Mouse (Mus musculus) intestine, embryonic 16.5 days (tissue): Measurements from ENCODE around the gene Rapgefl1. TPM values are rescaled to one million over a fixed set of nuclear protein-coding genes. Genes with fewer than 3 reads are reported as not detected.

Source experiments
- ATAC-seq: fragments of 200-750 bp; cut with Nextera tagmentation; 2 replicates; pipeline ENCODE4 v1.8.0; 2017; ENCODE audit warnings: moderate TSS enrichment, moderate library complexity
- H3K27ac ChIP-seq: fragments of 300-500 bp; sonication (generic); 2 replicates; pipeline ENCODE4 v1.5.1; 2014; ENCODE audit warnings: mild to moderate bottlenecking, low read length
- H3K27me3 ChIP-seq: fragments of 300-500 bp; sonication (generic); replicated peaks from 2 replicates; pipeline ENCODE4 v1.6.1; 2014; ENCODE audit warnings: low read length, control low read depth, mixed read lengths; ENCODE audit not compliant: control insufficient read depth, insufficient read depth
- H3K36me3 ChIP-seq: fragments of 300-500 bp; sonication (generic); 2 replicates; pipeline ENCODE4 v1.6.1; 2014; ENCODE audit warnings: low read length, control low read depth; ENCODE audit not compliant: control insufficient read depth, insufficient read depth
- H3K4me1 ChIP-seq: fragments of 300-500 bp; sonication (generic); 2 replicates; pipeline ENCODE4 v1.6.1; 2014; ENCODE audit warnings: low read length, control low read depth, mixed read lengths; ENCODE audit not compliant: control insufficient read depth, insufficient read depth
- H3K4me2 ChIP-seq: fragments of 300-500 bp; sonication (generic); 2 replicates; pipeline ENCODE4 v1.6.1; 2014; ENCODE audit warnings: low read depth, low read length, control low read depth
- H3K4me3 ChIP-seq: fragments of 300-500 bp; sonication (generic); 2 replicates; pipeline ENCODE4 v1.5.1; 2014; ENCODE audit warnings: mild to moderate bottlenecking, low read length
- H3K9ac ChIP-seq: fragments of 300-500 bp; sonication (generic); 2 replicates; pipeline ENCODE4 v1.6.1; 2014; ENCODE audit warnings: low read depth, low read length
- H3K9me3 ChIP-seq: fragments of 300-500 bp; sonication (generic); 2 replicates; pipeline ENCODE4 v1.6.1; 2016; ENCODE audit warnings: low read length, control low read depth; ENCODE audit not compliant: control insufficient read depth
- WGBS: fragments of 180-500 bp; shearing (Covaris S2); extraction: QIAGEN DNeasy Blood & Tissue Kit; methylation state at CpG from one replicate; pipeline ENCODE4 v1.1.7; 2014; 5-methylcytosine and 5-hydroxymethylcytosine counted together
- polyA plus RNA-seq: library from polyadenylated mRNA; unstranded; fragments of >200 nt; fragmentation: Nextera tagmentation; extraction: Ambion mirVana; gene quantifications from 2 replicates; pipeline ENCODE4 v1.2.1, GENCODE M21; 2015

The Rapgefl1 gene
- polyA plus RNA-seq, 1 experiment from 2014 or later = 1.1 TPM

DNA sequence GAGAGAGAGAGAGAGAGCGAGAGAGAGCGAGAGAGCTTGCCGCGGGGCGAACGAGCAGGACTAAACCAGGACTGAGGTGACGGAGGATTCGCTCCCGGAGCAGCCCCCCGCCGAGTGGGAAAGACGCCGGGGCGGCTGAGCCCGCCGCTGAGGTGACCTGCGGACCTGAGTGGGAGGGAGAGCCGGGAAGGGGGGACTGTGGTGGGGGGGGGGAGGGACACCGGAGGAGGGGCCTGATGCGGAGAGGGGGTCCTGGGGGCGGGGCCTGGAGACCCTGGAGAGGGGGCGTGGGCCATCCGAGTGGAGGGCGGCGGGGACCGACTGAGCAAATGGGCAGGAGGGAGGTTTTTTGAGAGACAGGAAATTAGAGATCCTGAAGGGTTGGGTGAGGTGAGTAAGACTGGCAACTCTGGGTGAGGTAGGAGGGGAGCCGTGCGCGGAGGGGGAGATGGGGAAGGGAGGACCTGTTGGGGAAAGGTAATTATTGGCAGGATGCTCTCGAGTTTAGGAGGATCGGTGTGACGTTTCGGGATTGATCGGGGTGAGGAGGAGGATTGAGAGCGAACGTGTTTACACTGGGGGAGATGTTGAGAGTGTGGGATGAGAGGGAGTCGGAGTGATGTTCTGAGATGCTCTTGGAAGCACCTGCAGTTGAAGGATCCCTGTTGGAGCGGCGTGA is 27.3 kb downstream of the Rapgefl1 start:
- peak overlapping the region; percentile 87 for H3K27ac ChIP-seq
- under 1% methylated on average over 36 of the region's 39 CpGs for WGBS
- H3K27me3 ChIP-seq = no peaks in the 10 kb centered on the region
- H3K4me2 ChIP-seq = peak overlapping the region; percentile 68
- H3K4me1 ChIP-seq = peaks cover 8% of the 10 kb centered on the region; the same call in 1 of the 2 replicates
- H3K9me3 ChIP-seq = no peaks in the 10 kb centered on the region
- peak; percentile 78 for ATAC-seq
- peak overlapping the region; percentile 71 for H3K4me3 ChIP-seq
- peak overlapping the region; percentile 90 for H3K9ac ChIP-seq
- no peaks in the 10 kb centered on the region for H3K36me3 ChIP-seq

DNA sequence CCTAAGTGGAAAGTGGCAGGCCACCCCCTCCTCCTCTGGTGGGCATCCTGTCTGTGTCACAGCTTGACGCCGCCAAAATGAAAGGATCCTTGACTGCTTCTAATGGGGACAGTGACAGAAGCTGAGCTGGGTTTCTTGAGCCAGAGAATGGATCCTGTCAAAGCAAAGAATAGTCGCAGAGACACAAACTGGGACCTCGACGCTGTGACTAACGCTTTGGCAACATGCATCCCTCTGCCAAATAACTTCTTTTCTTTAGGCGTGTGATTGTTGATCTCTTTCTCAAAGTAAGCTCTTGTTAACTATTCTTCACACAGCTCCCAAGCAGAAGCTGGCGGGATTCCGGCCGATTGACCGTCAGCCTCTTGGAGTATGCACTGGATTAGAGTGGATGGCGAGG is 30.7 kb downstream of the Rapgefl1 start:
- peaks cover 7% of the 10 kb centered on the region; the same call in 1 of the 2 replicates for H3K4me1 ChIP-seq
- no peaks in the 10 kb centered on the region for H3K27me3 ChIP-seq
- H3K4me2 ChIP-seq = no peak overlapping the region
- WGBS = 86% methylated on average over 12 of the region's 12 CpGs
- no peaks in the 10 kb centered on the region for H3K9me3 ChIP-seq
- H3K36me3 ChIP-seq = no peaks in the 10 kb centered on the region
- no peak overlapping the region for H3K4me3 ChIP-seq
- H3K9ac ChIP-seq = no peak overlapping the region
- H3K27ac ChIP-seq = no peak overlapping the region
- ATAC-seq = no peak

DNA sequence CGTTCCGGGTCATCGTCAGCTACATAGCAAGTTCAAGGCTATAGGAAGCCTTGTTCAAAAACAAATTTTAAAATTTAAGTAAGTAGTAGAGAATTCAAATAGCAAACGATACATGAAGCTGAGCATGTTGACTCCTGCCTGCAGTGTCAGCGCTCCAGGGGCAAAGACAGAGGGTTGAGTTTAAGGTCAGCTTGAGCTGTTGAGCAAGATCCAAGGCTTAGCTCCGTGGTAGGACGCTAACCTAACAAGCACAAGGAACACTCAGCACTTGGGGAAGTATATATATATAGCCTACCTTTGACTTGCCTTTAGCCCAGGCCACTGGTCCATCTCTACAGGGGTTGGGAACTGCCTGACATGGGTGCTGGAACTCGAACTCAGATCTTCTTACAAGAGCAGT is 33.3 kb downstream of the Rapgefl1 start:
- WGBS = 87% methylated on average over 8 of the region's 8 CpGs
- H3K9me3 ChIP-seq = no peaks in the 10 kb centered on the region
- no peak overlapping the region for H3K27ac ChIP-seq
- H3K27me3 ChIP-seq = no peaks in the 10 kb centered on the region
- ATAC-seq = no peak
- H3K4me2 ChIP-seq = no peak overlapping the region
- no peak overlapping the region for H3K9ac ChIP-seq
- no peaks in the 10 kb centered on the region for H3K36me3 ChIP-seq
- no peak overlapping the region for H3K4me3 ChIP-seq
- H3K4me1 ChIP-seq = peaks cover 4% of the 10 kb centered on the region; the same call in 1 of the 2 replicates

DNA sequence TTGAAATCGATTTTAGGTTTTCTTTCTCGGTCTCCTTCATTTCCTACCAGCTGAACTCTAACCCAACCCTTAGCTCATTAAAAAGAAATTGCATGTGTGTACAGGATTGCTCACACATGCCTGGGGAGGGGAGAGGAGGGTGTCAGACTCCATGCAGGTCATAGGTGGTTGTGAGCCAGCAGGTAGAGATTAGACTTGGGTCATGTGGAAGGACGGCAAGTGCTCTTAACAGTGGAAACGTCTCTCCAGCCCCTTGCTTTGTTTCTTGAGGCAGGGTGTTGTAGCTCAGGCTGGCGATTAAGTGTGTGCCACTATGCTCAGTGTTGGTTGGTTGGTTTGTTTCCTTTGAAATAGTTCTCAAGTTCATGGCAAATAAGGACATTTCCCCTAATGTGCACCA is 34.2 kb downstream of the Rapgefl1 start:
- H3K27ac ChIP-seq = no peak overlapping the region
- WGBS = 76% methylated on average over 5 of the region's 5 CpGs
- no peaks in the 10 kb centered on the region for H3K36me3 ChIP-seq
- H3K4me1 ChIP-seq = peaks cover 4% of the 10 kb centered on the region; the same call in 1 of the 2 replicates
- H3K27me3 ChIP-seq = no peaks in the 10 kb centered on the region
- no peaks in the 10 kb centered on the region for H3K9me3 ChIP-seq
- H3K4me2 ChIP-seq = no peak overlapping the region
- no peak overlapping the region for H3K9ac ChIP-seq
- H3K4me3 ChIP-seq = no peak overlapping the region
- no peak for ATAC-seq

DNA sequence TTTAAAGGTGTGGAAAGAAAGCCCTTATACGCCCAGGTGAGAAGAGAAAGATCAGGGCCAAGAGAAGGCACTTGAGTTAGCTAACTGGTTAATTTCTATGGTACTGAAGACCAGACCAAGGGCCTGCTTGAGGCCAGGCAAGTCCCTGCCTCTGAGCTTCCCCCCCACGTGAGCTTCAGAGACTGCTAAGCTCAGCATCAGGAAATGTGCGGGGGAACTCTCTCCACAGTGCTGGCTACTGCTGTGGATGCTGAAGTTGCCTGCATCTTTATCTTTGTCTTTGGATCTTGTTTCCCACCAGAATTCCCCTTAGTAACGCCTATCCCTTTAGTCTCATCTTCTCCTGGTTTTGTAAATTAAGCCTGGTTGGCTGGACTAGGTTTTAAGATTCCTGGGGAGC is 34.8 kb downstream of the Rapgefl1 start:
- no peaks in the 10 kb centered on the region for H3K36me3 ChIP-seq
- no peaks in the 10 kb centered on the region for H3K9me3 ChIP-seq
- no peak overlapping the region for H3K27ac ChIP-seq
- H3K4me1 ChIP-seq = peaks cover 4% of the 10 kb centered on the region; the same call in 1 of the 2 replicates
- H3K9ac ChIP-seq = no peak overlapping the region
- 66% methylated on average over 4 of the region's 4 CpGs for WGBS
- H3K27me3 ChIP-seq = no peaks in the 10 kb centered on the region
- ATAC-seq = no peak
- no peak overlapping the region for H3K4me2 ChIP-seq
- no peak overlapping the region for H3K4me3 ChIP-seq

DNA sequence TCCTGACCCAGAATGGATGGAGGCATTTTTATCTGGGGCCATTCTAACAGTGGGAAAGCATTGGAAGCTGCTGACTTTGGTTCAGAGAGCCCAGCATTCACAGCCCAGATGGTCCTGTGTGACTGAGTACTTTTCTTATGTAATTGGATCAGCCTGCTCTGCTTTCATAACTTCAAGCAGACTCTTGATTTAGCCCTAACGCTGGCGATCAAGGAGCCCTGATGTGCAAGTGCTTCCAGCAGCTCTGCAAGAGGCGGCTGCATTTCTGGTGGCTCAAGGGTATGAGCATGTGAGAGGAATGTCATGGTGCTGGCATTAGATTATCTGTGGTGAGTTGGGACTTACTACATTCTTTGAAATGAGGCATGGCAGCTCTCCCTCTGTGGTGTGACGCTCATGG is 35.5 kb downstream of the Rapgefl1 start:
- WGBS = 74% methylated on average over 4 of the region's 4 CpGs
- Histone ChIP-seq H3K4me3 (no peak overlapping the region), H3K36me3 (no peaks in the 10 kb centered on the region), H3K4me2 (no peak overlapping the region), H3K4me1 (peaks cover 4% of the 10 kb centered on the region; the same call in 1 of the 2 replicates), H3K27me3 (no peaks in the 10 kb centered on the region), H3K27ac (no peak overlapping the region), H3K9ac (no peak overlapping the region), H3K9me3 (no peaks in the 10 kb centered on the region)
- no peak for ATAC-seq

DNA sequence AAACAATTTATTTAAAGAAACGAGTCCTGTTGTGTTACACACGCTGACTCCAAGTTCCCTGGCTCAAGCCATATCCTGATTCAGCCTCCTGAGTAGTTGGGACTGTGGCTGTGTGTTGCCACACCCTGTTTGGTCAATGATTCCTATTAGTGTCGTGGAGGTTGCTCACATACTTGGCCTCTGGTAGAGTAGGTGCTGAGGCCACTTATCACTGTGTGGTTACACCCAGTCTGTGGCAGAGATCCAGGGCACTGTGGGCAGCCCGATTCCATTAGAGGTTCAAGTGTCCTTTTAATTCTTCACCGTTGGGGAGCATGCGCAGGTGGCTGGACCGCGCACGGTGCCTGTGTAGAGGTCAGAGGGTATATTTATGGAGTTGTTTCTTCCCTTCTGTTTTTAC is 37.3 kb downstream of the Rapgefl1 start:
- Histone ChIP-seq H3K27ac (no peak overlapping the region), H3K36me3 (no peaks in the 10 kb centered on the region), H3K9ac (no peak overlapping the region), H3K27me3 (no peaks in the 10 kb centered on the region), H3K9me3 (no peaks in the 10 kb centered on the region), H3K4me3 (no peak overlapping the region), H3K4me1 (peaks cover 4% of the 10 kb centered on the region; the same call in 1 of the 2 replicates), H3K4me2 (no peak overlapping the region)
- 81% methylated on average over 9 of the region's 9 CpGs for WGBS
- ATAC-seq = peak; percentile 81

DNA sequence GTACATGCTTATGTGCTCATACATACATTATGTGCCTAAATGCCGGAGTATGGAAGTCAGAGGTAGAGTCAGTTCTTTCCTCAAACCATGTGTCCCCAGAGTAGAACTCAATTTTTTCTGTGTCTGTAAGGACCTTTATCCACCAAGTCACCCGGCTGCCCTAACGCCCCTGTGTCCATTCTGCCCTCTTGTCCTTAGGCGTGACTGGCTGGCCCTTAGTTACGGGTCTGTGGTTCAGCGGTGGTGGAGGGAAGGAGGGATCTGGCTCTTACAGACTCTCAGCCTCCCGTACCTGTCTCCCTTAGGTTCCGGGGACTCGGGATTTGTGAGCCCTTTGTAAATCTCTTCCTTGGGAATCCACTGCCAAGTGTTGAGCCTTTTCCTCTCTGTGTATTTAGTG is 40.4 kb downstream of the Rapgefl1 start:
- H3K27me3 ChIP-seq = no peaks in the 10 kb centered on the region
- ATAC-seq = no peak
- no peaks in the 10 kb centered on the region for H3K36me3 ChIP-seq
- H3K9me3 ChIP-seq = no peaks in the 10 kb centered on the region
- no peak overlapping the region for H3K27ac ChIP-seq
- no peak overlapping the region for H3K4me2 ChIP-seq
- no peak overlapping the region for H3K4me3 ChIP-seq
- 80% methylated on average over 9 of the region's 9 CpGs for WGBS
- peaks cover 4% of the 10 kb centered on the region; the same call in 1 of the 2 replicates for H3K4me1 ChIP-seq
- no peak overlapping the region for H3K9ac ChIP-seq

DNA sequence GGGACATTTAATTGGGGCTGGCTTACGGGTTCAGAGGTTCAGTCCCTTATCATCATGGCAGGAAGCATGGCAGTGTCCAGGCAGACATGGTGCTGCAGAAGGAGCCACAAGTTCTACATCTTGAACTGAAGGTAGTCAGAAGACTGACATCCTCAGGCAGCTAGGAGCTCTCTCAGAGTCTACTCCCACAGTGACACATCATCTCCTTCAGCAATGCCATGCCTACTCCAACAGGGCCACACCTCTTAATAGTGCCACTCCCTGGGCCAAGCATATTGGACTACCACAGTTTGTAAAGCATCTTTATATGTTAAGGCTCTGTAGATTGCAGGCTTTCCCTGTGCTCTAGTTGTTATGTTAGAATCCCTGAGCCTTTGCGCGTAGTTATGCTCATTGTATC is 51.1 kb downstream of the Rapgefl1 start:
- ATAC-seq = no peak
- Histone ChIP-seq H3K4me3 (no peak overlapping the region), H3K9ac (no peak overlapping the region), H3K27ac (no peak overlapping the region), H3K27me3 (no peaks in the 10 kb centered on the region), H3K36me3 (peaks cover 40% of the 10 kb centered on the region), H3K9me3 (no peaks in the 10 kb centered on the region), H3K4me1 (peaks cover 6% of the 10 kb centered on the region; the same call in 1 of the 2 replicates), H3K4me2 (no peak overlapping the region)
- 93% methylated on average over 3 of the region's 3 CpGs for WGBS

DNA sequence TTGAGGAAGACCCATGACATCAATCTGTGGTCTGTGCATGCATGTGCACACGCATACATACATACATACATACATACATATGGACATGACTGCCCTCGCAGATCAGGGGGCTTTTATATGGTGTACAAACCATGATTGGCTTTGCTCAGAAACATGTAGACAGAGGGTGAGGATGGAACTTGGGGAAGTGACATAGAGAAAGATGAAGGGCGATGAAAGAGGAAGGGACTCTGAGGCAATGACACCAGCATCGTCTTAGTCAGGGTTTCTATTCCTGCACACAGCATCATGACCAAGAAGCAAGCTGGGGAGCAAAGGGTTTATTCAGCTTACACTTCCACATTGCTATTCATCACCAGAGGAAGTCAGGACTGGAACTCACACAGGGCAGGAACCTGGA is 52.5 kb downstream of the Rapgefl1 start:
- H3K9me3 ChIP-seq = no peaks in the 10 kb centered on the region
- no peak for ATAC-seq
- H3K36me3 ChIP-seq = peaks cover 53% of the 10 kb centered on the region
- 96% methylated on average over 4 of the region's 4 CpGs for WGBS
- H3K4me2 ChIP-seq = no peak overlapping the region
- H3K4me3 ChIP-seq = no peak overlapping the region
- H3K27ac ChIP-seq = no peak overlapping the region
- no peak overlapping the region for H3K9ac ChIP-seq
- peaks cover 2% of the 10 kb centered on the region; the same call in 1 of the 2 replicates for H3K4me1 ChIP-seq
- H3K27me3 ChIP-seq = no peaks in the 10 kb centered on the region
